Mouse (Mus musculus) thymus, adult 2 months (tissue): ENCODE results near the gene Phlpp1.

Experiments used
- CTCF ChIP-seq: fragments of 200-500 bp; IDR thresholded peaks from 2 replicates; pipeline ENCODE4 v1.5.1; 2012; ENCODE audit warnings: mild to moderate bottlenecking, control low read depth, low read length, moderate library complexity, borderline replicate concordance; ENCODE audit not compliant: control insufficient read depth, poor library complexity, insufficient read depth; ENCODE audit errors: extremely low read depth
- POLR2A ChIP-seq: fragments of 200-500 bp; IDR thresholded peaks from 2 replicates; pipeline ENCODE4 v1.6.1; 2012; ENCODE audit warnings: mild to moderate bottlenecking, low read length, control low read depth, moderate library complexity; ENCODE audit not compliant: control insufficient read depth, poor library complexity, insufficient read depth; ENCODE audit errors: extremely low read depth

GRCm38 (mm10) chr1:106374971-106375370 is 203.4 kb downstream of the Phlpp1 start:
- TF ChIP-seq CTCF (no peak), POLR2A (no peak)
